Mouse (Mus musculus): ENCODE results near the gene Lypd3. TPM values are rescaled to one million over a fixed set of nuclear protein-coding genes. Genes with fewer than 3 reads are reported as not detected.

Lypd3 gene
- total RNA-seq (2021) = under 1 TPM; 0.73 to 0.92 TPM

DNA sequence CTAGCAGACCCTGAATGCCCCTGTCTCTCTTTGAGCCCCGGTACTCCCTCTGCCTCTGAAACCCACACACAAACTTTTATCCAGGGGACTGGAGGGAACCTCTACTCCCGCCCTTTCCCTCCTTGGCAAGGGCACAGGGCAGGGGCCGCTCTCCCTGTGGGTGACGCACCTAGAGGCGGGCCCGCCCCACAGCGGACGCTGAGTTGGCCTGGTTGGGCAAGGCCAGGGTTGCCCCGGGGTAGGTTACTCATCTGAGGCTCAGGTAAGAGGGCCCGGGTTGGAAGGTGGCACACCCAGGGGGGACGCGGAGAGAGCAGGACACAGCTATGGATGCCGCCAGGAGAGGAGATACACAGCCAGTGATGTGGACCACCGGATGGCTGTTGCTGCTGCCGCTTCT lies at the start of gene Lypd3:
Gene Lypd3 (plus strand): TSS at position 287 of the 400 bp plus-strand sequence.
- no peak for DNase-seq (ENCODE audit: low spot score in 2 of 2)
- intact Hi-C loops (cut with DNase I) = no loop called here

DNA sequence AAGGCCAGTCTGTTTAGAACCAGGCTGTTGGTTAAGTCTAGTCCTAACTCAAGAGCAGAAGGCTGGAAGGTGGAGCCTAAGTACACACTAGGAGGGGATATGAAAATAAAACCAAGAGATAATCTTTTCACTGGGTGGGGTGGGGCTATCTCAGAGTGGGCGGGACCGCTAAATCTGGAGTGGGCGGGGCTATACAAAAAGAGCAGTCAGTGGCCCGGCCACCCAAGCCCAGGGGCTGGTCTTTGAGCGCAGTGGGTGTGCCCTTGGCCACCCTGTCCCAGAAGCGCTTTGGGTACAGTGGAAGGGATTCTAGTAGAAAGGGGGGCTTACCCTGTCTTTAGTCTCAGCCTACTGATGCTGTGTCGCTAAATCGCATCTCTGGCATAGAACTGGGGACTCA lies 49.5 kb upstream of the Lypd3 start:
- DNase-seq (ENCODE audit: low spot score in 2 of 2) = no peak
- intact Hi-C loops (cut with DNase I) = loop anchor here (1.0 kb wide), 1 partner anchor 14 kb away; no protein-coding TSS in a partner anchor

DNA sequence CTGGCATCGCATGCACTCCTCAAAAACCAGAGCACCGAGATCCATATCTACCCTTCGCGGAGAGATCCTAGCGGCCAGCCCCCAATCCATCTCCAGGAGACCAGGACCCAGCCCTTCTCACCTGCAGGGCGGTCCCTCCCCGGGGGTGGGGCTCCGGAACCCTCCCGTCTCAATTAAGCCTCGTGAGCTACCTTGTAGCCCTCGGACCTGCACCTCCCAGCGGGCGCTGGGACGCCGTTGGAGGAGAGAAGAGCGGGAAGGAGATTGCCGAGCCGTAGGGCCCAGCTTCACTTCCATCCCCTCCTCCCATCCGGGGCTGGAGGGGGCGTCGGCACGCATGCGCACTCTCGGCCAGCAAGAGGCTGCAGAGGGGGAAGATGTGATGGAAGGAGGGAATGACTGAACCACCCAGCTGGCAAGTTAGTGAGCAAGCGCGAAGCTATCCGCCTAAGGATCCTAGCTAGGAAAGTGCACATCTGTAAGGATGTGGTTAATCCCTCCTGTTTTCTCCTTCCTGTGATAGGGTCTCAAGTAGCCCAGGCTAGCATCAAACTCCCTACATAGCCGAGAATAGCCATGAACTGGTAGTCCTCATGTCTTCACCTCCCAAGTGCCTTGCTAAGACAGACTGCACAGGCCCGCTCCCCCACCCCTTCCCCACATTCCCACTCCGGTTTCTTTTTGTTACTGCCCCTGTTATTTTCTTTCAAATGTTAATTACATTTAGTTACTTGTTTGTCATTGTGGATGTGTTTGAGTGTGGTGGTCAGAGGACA lies 48.8 kb upstream of the Lypd3 start, which contains the start of the genes Ethe1 and Zfp575:
Gene Ethe1 (plus strand): TSS at position 214 of the 776 bp plus-strand sequence.
Gene Zfp575 (minus strand): TSS at position 312 of the 776 bp plus-strand sequence.
- intact Hi-C loops (cut with DNase I) = loop anchor here (1.0 kb wide), 1 partner anchor 14 kb away; no protein-coding TSS in a partner anchor
- DNase-seq (ENCODE audit: low spot score in 2 of 2) = peak; percentile 79 to 93

DNA sequence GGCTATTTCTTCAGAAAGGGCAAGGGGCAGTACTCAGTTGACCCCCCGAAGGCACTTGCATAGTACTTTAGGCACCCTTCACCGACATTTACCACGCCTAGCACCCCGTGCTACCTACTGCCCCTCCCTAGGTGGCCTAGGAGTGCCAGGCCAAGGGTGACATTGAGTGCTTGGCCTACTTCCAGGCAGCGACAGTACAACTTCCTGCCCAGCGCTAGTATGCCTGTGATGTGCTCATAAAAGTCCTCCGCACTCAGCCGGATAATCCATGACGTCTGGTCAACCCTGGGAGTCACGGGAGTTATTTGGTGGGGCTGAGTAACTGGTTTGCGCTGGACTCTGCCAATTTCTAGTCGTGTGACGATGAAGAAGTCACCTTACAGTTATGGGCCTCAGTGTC lies 48.0 kb upstream of the Lypd3 start:
- no peak for DNase-seq (ENCODE audit: low spot score in 2 of 2)
- intact Hi-C loops (cut with DNase I) = no loop called here

DNA sequence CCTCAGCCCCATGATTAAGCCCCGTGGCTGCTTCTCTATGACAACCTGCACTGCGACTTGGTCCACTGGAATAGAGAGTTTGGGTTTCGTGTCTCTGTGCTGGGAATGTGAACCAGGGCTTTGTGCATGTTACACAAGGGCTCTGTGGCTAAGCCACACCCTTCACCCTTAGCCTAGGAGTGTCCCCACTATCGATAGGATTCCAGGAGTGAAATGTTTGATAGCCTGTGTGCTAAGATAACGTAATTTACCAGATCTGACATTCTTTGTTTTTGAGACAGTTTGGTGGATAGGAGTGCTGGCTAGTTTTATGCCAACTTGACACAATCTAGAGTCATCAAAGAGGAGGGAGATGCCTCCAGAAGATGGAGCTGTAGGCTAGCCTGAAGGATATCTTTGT lies 44.6 kb upstream of the Lypd3 start:
- DNase-seq (ENCODE audit: low spot score in 2 of 2) = no peak
- intact Hi-C loops (cut with DNase I) = loop anchor here (10.0 kb wide), 1 partner anchor 373 kb away; no protein-coding TSS in a partner anchor

DNA sequence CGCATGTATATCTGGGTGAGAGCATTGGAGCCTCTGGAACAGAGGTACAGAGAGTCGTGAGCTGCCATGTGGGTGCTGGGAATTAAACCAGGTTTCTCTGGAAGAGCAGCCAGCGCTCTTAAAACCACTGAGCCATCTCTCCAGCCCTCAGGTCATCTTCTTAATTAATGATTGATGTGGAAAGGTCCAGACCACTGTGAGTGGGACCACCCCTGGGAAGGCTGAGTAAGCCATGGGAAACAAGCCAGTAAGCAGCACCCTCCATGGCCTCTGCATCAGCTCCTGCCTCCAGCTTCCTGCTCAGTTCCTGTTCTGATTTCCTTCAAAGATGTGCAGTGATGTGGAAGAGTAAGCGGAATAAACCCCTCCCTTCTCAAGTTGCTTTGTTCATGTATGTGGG lies 44.2 kb upstream of the Lypd3 start:
- no peak for DNase-seq (ENCODE audit: low spot score in 2 of 2)
- intact Hi-C loops (cut with DNase I) = loop anchor here (10.0 kb wide), 1 partner anchor 373 kb away; no protein-coding TSS in a partner anchor

DNA sequence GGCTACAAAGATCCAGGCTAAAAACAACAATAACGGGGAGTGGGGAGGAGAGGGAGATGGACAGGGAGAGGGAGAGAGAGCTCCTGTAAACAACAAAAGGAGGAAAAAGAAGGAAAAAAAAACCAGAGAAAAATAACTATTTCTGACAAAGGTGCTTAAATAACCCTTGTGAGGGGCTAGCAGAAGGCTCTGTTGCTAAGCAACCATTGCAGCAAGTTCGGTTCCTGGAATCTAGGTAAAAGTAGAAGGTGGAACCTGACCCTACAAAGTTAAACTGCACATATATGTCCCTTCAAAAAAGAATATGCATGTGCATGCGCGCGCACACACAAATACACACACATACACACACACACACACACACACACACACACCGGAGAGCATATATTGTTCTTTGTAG lies 43.6 kb upstream of the Lypd3 start:
- intact Hi-C loops (cut with DNase I) = loop anchor here (10.0 kb wide), 1 partner anchor 372 kb away; no protein-coding TSS in a partner anchor
- no peak for DNase-seq (ENCODE audit: low spot score in 2 of 2)

DNA sequence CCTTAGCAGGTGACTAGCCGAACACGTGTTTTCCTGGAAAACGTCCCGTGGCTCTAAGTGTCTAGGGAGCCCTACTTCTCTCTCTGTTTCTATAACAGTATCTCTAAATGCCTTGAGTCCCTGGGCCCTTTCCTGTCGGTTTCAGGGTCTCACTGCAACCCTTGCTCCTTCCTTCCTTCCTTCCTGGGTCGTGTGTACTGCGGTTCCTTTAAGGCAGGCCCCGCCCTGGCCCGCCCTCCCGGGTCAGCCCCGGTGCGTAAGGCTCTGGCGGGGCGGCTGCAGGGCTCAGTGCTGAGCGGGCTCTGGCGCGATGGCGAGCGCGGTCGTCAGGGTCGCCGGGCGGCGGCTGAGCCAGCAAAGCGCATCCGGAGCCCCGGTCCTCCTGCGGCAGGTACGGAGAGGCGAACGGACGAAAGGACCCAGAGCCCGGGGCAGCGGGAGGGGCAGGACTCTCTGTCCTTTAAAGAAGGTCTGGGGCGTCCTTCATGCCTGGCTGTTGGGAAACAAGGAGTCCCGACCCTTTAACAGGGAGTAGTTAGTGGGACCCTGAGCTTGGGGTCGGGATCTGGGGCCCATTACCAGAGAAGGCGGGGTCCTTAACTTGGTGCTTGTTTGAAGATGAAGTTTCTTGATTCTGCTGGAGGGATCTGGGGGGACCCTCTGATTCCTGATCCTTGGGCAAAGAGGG lies 42.6 kb upstream of the Lypd3 start:
- DNase-seq (ENCODE audit: low spot score in 2 of 2) = peak; percentile 52 to 67
- intact Hi-C loops (cut with DNase I) = loop anchor here (10.0 kb wide), 1 partner anchor 371 kb away; no protein-coding TSS in a partner anchor

DNA sequence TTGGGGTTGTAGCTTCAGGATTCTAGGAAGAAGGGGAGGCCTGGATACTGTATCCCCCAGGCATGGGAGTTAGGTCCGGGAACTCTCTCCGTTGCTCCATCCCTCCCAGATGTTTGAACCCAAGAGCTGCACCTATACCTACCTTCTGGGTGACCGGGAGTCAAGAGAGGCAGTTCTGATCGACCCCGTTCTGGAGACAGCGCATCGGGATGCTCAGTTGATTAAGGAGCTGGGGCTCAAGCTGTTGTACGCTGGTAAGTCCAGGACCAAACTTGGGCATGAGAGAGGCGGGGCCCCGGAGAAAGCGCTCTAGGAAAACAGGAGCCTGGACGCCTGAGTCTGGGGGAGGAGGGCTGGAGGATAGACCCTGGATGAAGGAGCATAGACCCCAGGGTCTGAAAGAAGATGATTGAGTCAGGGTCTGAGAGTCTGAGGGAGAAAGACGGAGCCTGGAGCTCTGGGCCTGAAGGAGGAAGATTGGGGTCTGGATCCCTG lies 42.0 kb upstream of the Lypd3 start:
- intact Hi-C loops (cut with DNase I) = loop anchor here (10.0 kb wide), 1 partner anchor 370 kb away; no protein-coding TSS in a partner anchor

DNA sequence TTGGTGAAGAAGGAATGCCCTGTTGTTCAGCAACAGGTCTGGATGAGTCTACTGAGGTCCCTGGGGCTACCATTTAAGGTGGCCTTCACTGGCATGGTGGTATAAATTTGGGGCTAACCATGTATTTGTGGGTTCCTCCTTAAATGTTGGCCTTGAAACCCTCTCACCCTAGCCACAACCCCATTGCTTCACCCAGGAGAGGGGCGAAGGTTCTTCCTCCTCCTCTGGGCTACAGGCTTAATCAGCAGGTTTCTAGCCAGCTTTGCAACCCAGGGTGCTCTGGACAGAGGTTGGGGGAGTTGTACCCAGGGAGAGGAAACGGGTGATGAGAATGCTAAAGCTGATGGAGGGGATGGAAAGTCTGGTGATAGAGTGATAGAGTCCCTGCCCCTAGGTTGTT lies 40.9 kb upstream of the Lypd3 start:
- intact Hi-C loops (cut with DNase I) = loop anchor here (10.0 kb wide), 1 partner anchor 369 kb away; no protein-coding TSS in a partner anchor
- DNase-seq (ENCODE audit: low spot score in 2 of 2) = no peak

More for the DNA sequence above, 42.0 kb upstream of the Lypd3 start:
- DNase-seq (ENCODE audit: low spot score in 2 of 2) = no peak

DNA sequence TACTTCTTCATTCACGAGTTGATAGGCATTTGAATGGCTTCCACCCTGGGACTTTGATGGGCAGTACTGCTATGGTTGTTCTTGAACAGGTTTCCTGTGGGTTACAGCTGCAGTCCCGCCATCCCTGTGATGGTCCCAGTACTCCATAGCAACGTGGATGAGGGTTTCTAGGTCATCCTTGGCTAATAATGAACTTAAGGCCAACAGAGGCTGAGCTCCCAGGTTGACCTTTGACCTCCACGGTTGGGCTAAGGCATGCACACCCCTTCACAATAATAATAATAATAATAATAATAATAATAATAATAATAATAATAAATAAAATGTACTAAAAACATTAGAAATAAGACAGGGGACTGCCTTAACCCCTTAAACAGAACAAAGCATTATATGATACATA lies 38.2 kb upstream of the Lypd3 start:
- intact Hi-C loops (cut with DNase I) = loop anchor here (10.0 kb wide), 1 partner anchor 367 kb away; no protein-coding TSS in a partner anchor
- DNase-seq (ENCODE audit: low spot score in 2 of 2) = no peak

DNA sequence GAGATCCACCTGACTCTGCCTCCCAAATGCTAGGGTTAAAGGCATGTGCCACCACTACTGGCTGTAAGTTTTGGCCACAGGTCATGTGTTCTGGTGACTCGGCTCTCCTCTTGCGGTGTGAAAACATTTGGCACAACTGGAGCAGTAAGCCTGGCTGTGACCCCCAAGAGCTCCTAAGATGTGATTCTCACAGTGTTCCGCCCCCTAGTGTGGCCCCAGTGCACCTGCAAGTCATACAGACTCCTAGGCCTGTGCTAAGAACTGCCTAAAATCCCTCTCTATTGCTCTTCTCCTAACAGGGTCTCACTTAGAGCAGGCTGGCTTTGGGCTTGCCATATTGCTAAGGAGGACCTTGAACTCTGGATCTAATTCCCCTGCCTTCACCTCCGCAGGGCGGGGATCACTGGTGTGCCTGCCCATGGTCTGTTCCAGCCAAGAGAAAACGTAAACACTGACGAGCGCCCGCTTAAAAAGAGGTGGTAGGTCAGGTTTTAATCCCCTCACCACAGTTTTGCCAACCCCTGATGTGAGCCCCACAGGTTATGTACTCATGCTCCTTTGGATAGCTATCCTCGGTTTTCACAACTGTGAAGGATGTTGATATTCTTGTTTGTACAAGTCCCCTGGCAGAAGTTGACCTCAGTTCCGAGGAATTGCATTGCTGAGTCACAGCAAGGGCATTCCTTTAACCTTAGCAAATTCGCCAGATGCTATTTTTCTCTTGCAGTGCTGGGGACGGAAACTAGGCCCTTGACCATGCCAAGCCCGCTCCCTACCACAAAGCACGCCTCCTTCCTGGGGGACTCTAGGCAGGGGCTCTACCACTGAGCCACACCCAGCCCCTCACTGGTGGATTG lies 36.9 kb upstream of the Lypd3 start:
- DNase-seq (ENCODE audit: low spot score in 2 of 2) = no peak
- intact Hi-C loops (cut with DNase I) = loop anchor here (2.0 to 10.0 kb wide), 2 partner anchors 63 to 365 kb away; no protein-coding TSS in a partner anchor

DNA sequence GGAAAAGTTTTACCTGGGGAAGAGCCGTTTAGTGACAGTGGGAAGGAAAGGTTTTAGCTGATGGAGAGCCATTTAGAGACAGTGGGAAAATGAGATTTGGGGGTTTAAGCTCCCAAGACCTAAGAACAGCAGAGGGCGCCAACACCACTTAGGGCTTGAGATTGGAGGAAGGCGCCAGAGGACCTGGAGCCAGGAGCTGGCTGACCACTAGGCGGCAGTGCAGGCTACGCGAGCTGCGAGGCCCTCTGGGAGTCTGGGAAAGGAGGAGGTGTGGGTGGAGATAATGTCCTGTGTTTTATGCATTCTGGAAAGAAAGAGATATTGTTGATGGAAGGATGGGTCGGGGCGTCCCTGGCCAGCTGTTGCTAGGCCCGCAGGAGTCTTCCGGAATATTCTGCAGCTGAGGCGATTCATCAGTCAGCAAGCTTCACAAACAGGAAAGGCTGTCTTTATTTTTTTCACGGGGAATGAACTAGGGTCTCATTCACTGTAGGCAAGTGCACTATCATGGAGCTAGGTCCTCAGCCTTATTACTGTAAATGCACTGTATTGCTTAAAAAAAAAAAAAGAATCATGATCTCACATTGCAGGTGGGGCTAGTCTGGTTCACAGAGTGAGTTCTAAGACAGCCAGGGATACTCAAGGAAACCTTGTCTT lies 35.3 kb upstream of the Lypd3 start:
- peak; percentile 95 to 98 for DNase-seq (ENCODE audit: low spot score in 2 of 2)
- intact Hi-C loops (cut with DNase I) = loop anchor here (2.0 kb wide), 1 partner anchor 62 kb away; no protein-coding TSS in a partner anchor

DNA sequence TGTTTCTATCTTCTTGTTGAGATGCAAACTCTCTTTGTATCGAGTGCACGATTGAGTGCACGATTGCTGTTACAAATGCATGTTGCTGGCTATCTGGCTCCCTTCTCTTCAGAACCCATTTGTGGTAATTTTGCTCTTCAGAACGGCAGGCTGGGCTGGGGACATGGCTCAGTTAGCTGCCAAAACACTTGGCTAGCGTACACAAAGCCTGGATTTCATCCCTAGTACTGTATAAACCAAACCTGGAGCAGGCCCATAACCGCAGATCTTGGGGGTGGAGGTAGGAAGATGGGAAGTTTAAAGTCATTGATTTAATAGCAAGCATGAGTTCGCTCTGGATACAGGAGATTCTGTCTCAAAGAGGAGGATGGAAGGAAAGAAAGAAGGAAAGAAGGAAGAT lies 30.8 kb upstream of the Lypd3 start:
- DNase-seq (ENCODE audit: low spot score in 2 of 2) = no peak
- intact Hi-C loops (cut with DNase I) = no loop called here

DNA sequence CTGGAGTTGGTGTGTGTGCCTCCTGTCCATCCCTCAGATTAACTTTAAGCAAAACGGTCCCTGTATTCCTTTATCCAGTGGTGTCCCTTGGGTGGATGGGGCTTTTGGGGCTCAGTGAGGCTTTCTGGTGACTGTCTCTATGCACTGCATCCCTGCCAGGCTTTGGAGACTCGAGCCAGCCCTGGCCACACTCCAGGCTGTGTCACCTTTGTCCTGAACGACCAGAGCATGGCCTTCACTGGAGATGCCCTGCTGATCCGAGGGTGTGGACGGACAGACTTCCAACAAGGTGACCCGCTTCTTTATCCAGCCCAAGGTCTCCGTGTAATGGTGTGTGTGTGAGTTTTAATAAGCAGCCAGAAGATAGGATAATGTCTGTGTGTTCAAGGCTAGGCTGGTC lies 30.3 kb upstream of the Lypd3 start:
- DNase-seq (ENCODE audit: low spot score in 2 of 2) = no peak
- intact Hi-C loops (cut with DNase I) = no loop called here

DNA sequence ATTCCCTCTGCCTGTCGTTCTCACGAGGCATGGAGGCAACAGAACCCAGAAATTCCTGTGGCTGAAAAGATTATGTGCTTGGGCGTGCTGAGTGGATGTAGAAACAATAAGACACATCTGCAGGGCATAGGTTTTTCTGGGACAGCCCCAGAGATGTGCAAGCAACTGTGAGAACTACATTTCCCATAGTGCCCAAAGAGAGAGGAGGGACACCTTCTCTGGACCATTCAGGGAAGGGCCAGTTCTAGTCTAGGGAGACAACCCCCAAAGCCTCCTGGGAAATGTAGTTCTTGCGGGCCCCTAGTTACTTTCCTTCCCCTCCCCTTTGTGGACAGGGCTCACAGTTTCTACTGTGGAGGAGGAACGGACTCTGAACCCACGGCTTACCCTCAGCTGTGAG lies 28.3 kb upstream of the Lypd3 start:
- DNase-seq (ENCODE audit: low spot score in 2 of 2) = peak in 1 of 2 experiments; percentile 53
- intact Hi-C loops (cut with DNase I) = no loop called here

DNA sequence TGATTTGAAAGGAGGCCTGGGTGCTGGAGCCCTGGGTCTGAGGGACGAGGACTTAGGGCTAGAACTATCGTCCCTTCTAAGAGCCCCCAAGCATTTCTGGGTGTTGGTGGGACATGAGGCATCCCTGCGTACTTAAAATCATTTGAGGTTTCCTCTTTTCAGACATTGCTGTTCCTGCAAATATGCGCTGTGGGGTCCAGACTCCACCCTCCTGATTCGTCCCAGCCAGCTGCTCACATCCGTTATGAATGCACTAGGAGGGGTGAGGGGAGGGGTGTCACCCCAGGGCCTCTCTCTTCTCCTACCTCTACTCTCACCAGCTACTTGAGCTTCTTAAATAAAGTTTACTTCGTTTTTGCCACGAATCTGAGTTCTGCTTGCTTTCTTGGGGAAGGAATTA lies 27.8 kb upstream of the Lypd3 start:
- intact Hi-C loops (cut with DNase I) = no loop called here

DNA sequence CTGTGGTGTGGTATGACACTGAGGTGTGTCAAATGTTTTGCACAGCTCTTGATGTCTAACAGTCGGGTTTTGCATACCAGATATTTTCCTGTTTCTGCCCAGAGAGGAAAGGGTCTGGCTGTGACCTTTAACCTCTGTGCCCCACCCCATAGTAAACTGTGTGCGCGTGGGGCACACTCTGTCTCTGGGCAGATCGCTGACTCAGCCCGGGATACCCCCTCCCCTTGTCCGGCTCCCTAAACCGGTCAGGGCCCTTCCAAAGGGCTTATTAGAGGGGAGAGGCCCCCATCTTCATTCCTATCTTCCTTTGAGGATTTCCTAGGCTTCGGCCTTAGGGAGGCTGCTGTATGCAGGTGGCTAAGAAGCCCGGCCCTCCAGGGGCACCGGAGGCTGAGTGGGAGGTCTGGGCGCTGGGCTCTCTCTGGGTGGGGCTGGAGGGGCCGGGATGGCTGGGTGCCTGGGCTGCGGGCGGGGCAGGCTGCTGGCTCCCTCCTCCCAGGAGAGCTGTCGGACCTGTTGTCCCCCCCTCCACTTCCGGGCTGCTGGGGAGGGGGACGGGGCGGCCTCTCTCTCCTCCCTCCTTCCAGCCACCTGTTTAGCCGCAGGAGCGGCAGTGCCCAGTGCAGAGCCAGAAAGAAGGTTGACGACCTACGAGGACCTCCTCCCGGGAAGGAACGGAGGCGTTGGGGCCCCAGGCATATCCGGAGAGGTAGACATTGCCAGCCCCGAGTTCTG lies 26.0 kb upstream of the Lypd3 start, which contains the start of gene Phldb3:
Gene Phldb3 (plus strand): TSS at position 620 of the 735 bp plus-strand sequence.
- no peak for DNase-seq (ENCODE audit: low spot score in 2 of 2)
- intact Hi-C loops (cut with DNase I) = no loop called here

More for the DNA sequence above, 27.8 kb upstream of the Lypd3 start:
- no peak for DNase-seq (ENCODE audit: low spot score in 2 of 2)

Data from left cerebral cortex, postnatal 25 days (tissue).